ENCODE assay signal across 29 mouse cellular contexts in genomic region chr8:122571153-122571552, GRCm38 (mm10). TPM values are rescaled to one million over a fixed set of nuclear protein-coding genes. Genes with fewer than 3 reads are reported as not detected.
A peak's percentile ranks its signal among the peaks of the same experiment; 100 is the strongest.
DNase-seq lines count a peak whose midpoint lies in the region; ATAC-seq and TF ChIP-seq lines count a peak whose summit lies in the region.
"Had no signal": no experiment of that assay in that cellular context is flagged by ENCODE, and none has a peak within 500 bp of the region (broad histone marks: within the 10 kb centered on the region; RNA-seq: fewer than 3 reads in every experiment).

No protein-coding gene starts in this region.

- TF ChIP-seq CTCF in liver, postnatal 0 days (IDR thresholded peaks at IDR 0.05; ENCODE audit: low read depth): no peak

- WGBS in liver, embryonic 12.5 days (ENCODE audit: insufficient replicate concordance): 85% methylated on average over 11 of the region's 11 CpGs
- WGBS in liver, postnatal 0 days (ENCODE audit: insufficient replicate concordance): 93% methylated on average over 11 of the region's 11 CpGs
- 93% methylated on average over 11 of the region's 11 CpGs for WGBS in embryonic facial prominence, embryonic 10.5 days

- no peak for ATAC-seq in liver, embryonic 12.5 days
- ATAC-seq in liver, postnatal 0 days: no peak
- ATAC-seq: activated CD4-positive, CD25-positive, alpha-beta regulatory T cell, adult 4 months; CD4-positive, CD25-positive, alpha-beta regulatory T cell, adult 4 months; forebrain, embryonic 15.5 days; inflammation-experienced regulatory T-cells, adult 6 months; midbrain, embryonic 16.5 days had no signal

- H3K4me1 ChIP-seq in liver, embryonic 12.5 days: peaks cover 87% of the 10 kb centered on the region
- H3K4me1 ChIP-seq in liver, postnatal 0 days (ENCODE audit: insufficient read depth): peaks cover 39% of the 10 kb centered on the region
- H3K4me1 ChIP-seq in embryonic facial prominence, embryonic 10.5 days: peaks cover 75% of the 10 kb centered on the region

- TF ChIP-seq EP300 in liver, postnatal 0 days (IDR thresholded peaks at IDR 0.05; ENCODE audit: low read depth): no peak

- peaks cover 63% of the 10 kb centered on the region for H3K36me3 ChIP-seq in liver, embryonic 12.5 days
- H3K36me3 ChIP-seq in liver, postnatal 0 days (replicated peaks; ENCODE audit: insufficient read depth, low read length): peaks cover 37% of the 10 kb centered on the region
- peaks cover 67% of the 10 kb centered on the region for H3K36me3 ChIP-seq in embryonic facial prominence, embryonic 10.5 days (replicated peaks)

- H3K9ac ChIP-seq in liver, embryonic 12.5 days: no peak overlapping the region
- H3K9ac ChIP-seq in liver, postnatal 0 days (replicated peaks): no peak overlapping the region
- H3K9ac ChIP-seq: embryonic facial prominence, embryonic 15.5 days; forebrain, embryonic 15.5 days; heart, embryonic 13.5 days; hindbrain, embryonic 15.5 days; liver, embryonic 15.5 days; lung, embryonic 15.5 days; neural tube, embryonic 13.5 days had no signal

- H3K4me2 ChIP-seq in liver, embryonic 12.5 days: peak overlapping the region; percentile 96; the same call in 1 of the 2 replicates
- H3K4me2 ChIP-seq in liver, postnatal 0 days (ENCODE audit: low read depth, low read length): no peak overlapping the region
- H3K4me2 ChIP-seq: embryonic facial prominence, embryonic 15.5 days; forebrain, embryonic 15.5 days; heart, embryonic 13.5 days; hindbrain, embryonic 15.5 days; liver, embryonic 15.5 days; lung, embryonic 15.5 days; neural tube, embryonic 13.5 days had no signal

- H3K27me3 ChIP-seq in liver, embryonic 12.5 days (replicated peaks): no peaks in the 10 kb centered on the region
- no peaks in the 10 kb centered on the region for H3K27me3 ChIP-seq in liver, postnatal 0 days (ENCODE audit: insufficient read depth, low read length)
- H3K27me3 ChIP-seq in embryonic facial prominence, embryonic 10.5 days (replicated peaks; ENCODE audit: low read depth, poor library complexity, severe bottlenecking): no peaks in the 10 kb centered on the region
- H3K27me3 ChIP-seq: embryonic facial prominence, embryonic 15.5 days; forebrain, embryonic 15.5 days; heart, embryonic 13.5 days; hindbrain, embryonic 15.5 days; liver, embryonic 15.5 days; lung, embryonic 15.5 days; neural tube, embryonic 13.5 days had no signal

- 0 out of 2 replicates have a peak overlapping the region, but pooled peaks have one; percentile 8 for H3K27ac ChIP-seq in liver, embryonic 12.5 days
- no peak overlapping the region for H3K27ac ChIP-seq in liver, postnatal 0 days (ENCODE audit: low read depth)
- H3K27ac ChIP-seq in embryonic facial prominence, embryonic 10.5 days (replicated peaks): no peak overlapping the region
- H3K27ac ChIP-seq: embryonic facial prominence, embryonic 15.5 days; forebrain, embryonic 10.5 days; forebrain, embryonic 15.5 days; heart, embryonic 13.5 days; hindbrain, embryonic 10.5 days; hindbrain, embryonic 15.5 days; layer of hippocampus, adult 2 months; liver, embryonic 15.5 days; lung, embryonic 15.5 days; midbrain, embryonic 10.5 days; neural tube, embryonic 13.5 days had no signal

- H3K4me3 ChIP-seq in liver, embryonic 12.5 days: no peak overlapping the region
- H3K4me3 ChIP-seq in liver, postnatal 0 days (ENCODE audit: low read depth, low read length): no peak overlapping the region
- 0 out of 2 replicates have a peak overlapping the region, but pooled peaks have one; percentile 1 for H3K4me3 ChIP-seq in embryonic facial prominence, embryonic 10.5 days
- H3K4me3 ChIP-seq: embryonic facial prominence, embryonic 15.5 days; forebrain, embryonic 10.5 days; forebrain, embryonic 15.5 days; heart, embryonic 13.5 days; hindbrain, embryonic 15.5 days; layer of hippocampus, adult 2 months; liver, embryonic 15.5 days; lung, embryonic 15.5 days; midbrain, embryonic 10.5 days; neural tube, embryonic 13.5 days had no signal

- DNase-seq in liver, postnatal 0 days: no peak
- peak; percentile 71 to 77 for DNase-seq in cerebellum, adult 18-20 months
- peak; percentile 84 for DNase-seq in cerebellum, adult 9-11 months
- DNase-seq in embryonic facial prominence, embryonic 10.5 days (ENCODE audit: low spot score): no peak
- no peak for DNase-seq in kidney, postnatal 10 days
- DNase-seq in layer of hippocampus, postnatal 25 days (ENCODE audit: extremely low spot score in 1 of 2, low spot score in 1 of 2): no peak
- no peak for DNase-seq in gastrocnemius, adult 18-20 months (ENCODE audit: low spot score)
- DNase-seq: adrenal gland, adult 8-10 months; heart, postnatal 14 days; kidney, adult 11 months; kidney, postnatal 25 days; left cerebral cortex, postnatal 4 days; thymus, postnatal 4 days had no signal

- H3K9me3 ChIP-seq in liver, embryonic 12.5 days (replicated peaks): no peaks in the 10 kb centered on the region
- H3K9me3 ChIP-seq in liver, postnatal 0 days (ENCODE audit: low read length): no peaks in the 10 kb centered on the region
- no peaks in the 10 kb centered on the region for H3K9me3 ChIP-seq in embryonic facial prominence, embryonic 10.5 days
- H3K9me3 ChIP-seq: embryonic facial prominence, embryonic 15.5 days; forebrain, embryonic 15.5 days; heart, embryonic 13.5 days; hindbrain, embryonic 10.5 days; hindbrain, embryonic 15.5 days; liver, embryonic 15.5 days; lung, embryonic 15.5 days; midbrain, embryonic 10.5 days; neural tube, embryonic 13.5 days had no signal

RNA-seq across cellular contexts. Expression of gene Cdt1, which starts 3.3 kb away (rescaled TPM):
- polyA plus RNA-seq in liver, embryonic 12.5 days (2016; fragmentation: Nextera tagmentation; extraction: Ambion mirVana): 65.7 and 66.8 TPM in 2 replicates
- polyA plus RNA-seq in liver, postnatal 0 days (2015; fragmentation: Nextera tagmentation; extraction: Ambion mirVana): 19.8 and 23.7 TPM in 2 replicates
- 70.0 and 76.4 TPM in 2 replicates for polyA plus RNA-seq in embryonic facial prominence, embryonic 10.5 days (2016; fragmentation: Nextera tagmentation; extraction: Ambion mirVana)
- total RNA-seq in layer of hippocampus, postnatal 25 days (2021): 1 to 10 TPM; 1.1 to 1.6 TPM
- total RNA-seq in gastrocnemius, adult 18-20 months (2021): under 1 TPM; 0.30 to 0.66 TPM

RNA-seq across cellular contexts. Expression of gene Aprt, which starts 5.6 kb away (rescaled TPM):
- polyA plus RNA-seq in liver, embryonic 12.5 days (2016; fragmentation: Nextera tagmentation; extraction: Ambion mirVana): 226 and 253 TPM in 2 replicates
- polyA plus RNA-seq in liver, postnatal 0 days (2015; fragmentation: Nextera tagmentation; extraction: Ambion mirVana): 223 and 249 TPM in 2 replicates
- polyA plus RNA-seq in embryonic facial prominence, embryonic 10.5 days (2016; fragmentation: Nextera tagmentation; extraction: Ambion mirVana): 296 and 300 TPM in 2 replicates
- total RNA-seq in layer of hippocampus, postnatal 25 days (2021): 10 to 100 TPM; 62.5 to 69.6 TPM
- total RNA-seq in gastrocnemius, adult 18-20 months (2021): 10 to 100 TPM; 39.6 to 40.1 TPM

RNA-seq across cellular contexts. Expression of gene Piezo1, which starts 20.0 kb away (rescaled TPM):
- 21.7 and 24.4 TPM in 2 replicates for polyA plus RNA-seq in liver, embryonic 12.5 days (2016; fragmentation: Nextera tagmentation; extraction: Ambion mirVana)
- 2.6 and 3.4 TPM in 2 replicates for polyA plus RNA-seq in liver, postnatal 0 days (2015; fragmentation: Nextera tagmentation; extraction: Ambion mirVana)
- 8.5 and 9.0 TPM in 2 replicates for polyA plus RNA-seq in embryonic facial prominence, embryonic 10.5 days (2016; fragmentation: Nextera tagmentation; extraction: Ambion mirVana)
- 1 to 10 TPM; 3.6 to 5.7 TPM for total RNA-seq in layer of hippocampus, postnatal 25 days (2021)
- 10 to 100 TPM; 11.5 to 13.2 TPM for total RNA-seq in gastrocnemius, adult 18-20 months (2021)

RNA-seq across cellular contexts. Expression of gene Galns, which starts 40.1 kb away (rescaled TPM):
- polyA plus RNA-seq in liver, embryonic 12.5 days (2016; fragmentation: Nextera tagmentation; extraction: Ambion mirVana): 4.6 TPM in 2 replicates
- 6.8 and 6.9 TPM in 2 replicates for polyA plus RNA-seq in liver, postnatal 0 days (2015; fragmentation: Nextera tagmentation; extraction: Ambion mirVana)
- polyA plus RNA-seq in embryonic facial prominence, embryonic 10.5 days (2016; fragmentation: Nextera tagmentation; extraction: Ambion mirVana): 4.6 and 5.2 TPM in 2 replicates
- total RNA-seq in layer of hippocampus, postnatal 25 days (2021): 10 to 100 TPM; 11.2 TPM
- 1 to 10 TPM; 1.0 to 1.1 TPM for total RNA-seq in gastrocnemius, adult 18-20 months (2021)

RNA-seq across cellular contexts. Expression of gene Trappc2l, which starts 40.3 kb away (rescaled TPM):
- polyA plus RNA-seq in liver, embryonic 12.5 days (2016; fragmentation: Nextera tagmentation; extraction: Ambion mirVana): 27.2 and 30.0 TPM in 2 replicates
- 29.3 and 30.7 TPM in 2 replicates for polyA plus RNA-seq in liver, postnatal 0 days (2015; fragmentation: Nextera tagmentation; extraction: Ambion mirVana)
- 49.6 and 54.9 TPM in 2 replicates for polyA plus RNA-seq in embryonic facial prominence, embryonic 10.5 days (2016; fragmentation: Nextera tagmentation; extraction: Ambion mirVana)
- total RNA-seq in layer of hippocampus, postnatal 25 days (2021): 10 to 100 TPM; 75.2 to 87.6 TPM
- total RNA-seq in gastrocnemius, adult 18-20 months (2021): 10 to 100 TPM; 39.9 to 46.1 TPM

Comparison
In these comparisons a context has a peak if more than half of its experiments do, and no peak if none do; other contexts are left out.
1. DNase-seq: peak in cerebellum, adult 18-20 months (2 of 2) and cerebellum, adult 9-11 months (single experiment); none in liver, postnatal 0 days (single experiment), embryonic facial prominence, embryonic 10.5 days (single experiment), kidney, postnatal 10 days (single experiment), layer of hippocampus, postnatal 25 days (0 of 2) and gastrocnemius, adult 18-20 months (single experiment).